Mouse (Mus musculus) heart, embryonic 13.5 days (tissue): ENCODE data around the gene Gtpbp1. TPM values are rescaled to one million over a fixed set of nuclear protein-coding genes. Genes with fewer than 3 reads are reported as not detected.

Source experiments
- ATAC-seq: fragments of 200-750 bp; cut with Nextera tagmentation; 2 replicates; pipeline ENCODE4 v1.8.0; 2017; ENCODE audit warnings: moderate TSS enrichment; ENCODE audit not compliant: insufficient number of reproducible peaks, low FRiP score, low TSS enrichment; ENCODE audit errors: extremely low read depth
- H3K27ac ChIP-seq: fragments of 300-500 bp; sonication (generic); replicated peaks from 2 replicates; pipeline ENCODE4 v1.5.1; 2015; ENCODE audit warnings: moderate library complexity, mild to moderate bottlenecking, inconsistent platforms
- H3K27me3 ChIP-seq: fragments of 300-500 bp; sonication (generic); replicated peaks from 2 replicates; pipeline ENCODE4 v1.6.1; 2015; ENCODE audit warnings: mild to moderate bottlenecking, inconsistent platforms
- H3K36me3 ChIP-seq: fragments of 300-500 bp; sonication (generic); 2 replicates; pipeline ENCODE4 v1.6.1; 2015; ENCODE audit warnings: mild to moderate bottlenecking, inconsistent platforms
- H3K4me1 ChIP-seq: fragments of 300-500 bp; sonication (generic); 2 replicates; pipeline ENCODE4 v1.6.1; 2015; ENCODE audit warnings: inconsistent platforms
- H3K4me2 ChIP-seq: fragments of 300-500 bp; sonication (generic); 2 replicates; pipeline ENCODE4 v1.6.1; 2015; ENCODE audit warnings: inconsistent platforms, mild to moderate bottlenecking, moderate library complexity
- H3K4me3 ChIP-seq: fragments of 300-500 bp; sonication (generic); 2 replicates; pipeline ENCODE4 v1.5.1; 2015; ENCODE audit warnings: moderate library complexity, mild to moderate bottlenecking, inconsistent platforms
- H3K9ac ChIP-seq: fragments of 300-500 bp; sonication (generic); 2 replicates; pipeline ENCODE4 v1.6.1; 2015; ENCODE audit warnings: inconsistent platforms, mild to moderate bottlenecking, moderate library complexity
- H3K9me3 ChIP-seq: fragments of 300-500 bp; sonication (generic); 2 replicates; pipeline ENCODE4 v1.6.1; 2016; ENCODE audit warnings: inconsistent platforms
- WGBS: fragments of 180-500 bp; shearing (Covaris S2); methylation state at CpG from one replicate; pipeline ENCODE4 v1.1.7; 2015; ENCODE audit warnings: mixed read lengths; 5-methylcytosine and 5-hydroxymethylcytosine counted together
- polyA plus RNA-seq: library from polyadenylated mRNA; unstranded; fragments of >200 nt; fragmentation: Nextera tagmentation; extraction: Ambion mirVana; gene quantifications from 2 replicates; pipeline ENCODE4 v1.2.1, GENCODE M21; 2015

Gtpbp1 gene
- polyA plus RNA-seq, 1 experiment from 2014 or later: 27.0 TPM

DNA sequence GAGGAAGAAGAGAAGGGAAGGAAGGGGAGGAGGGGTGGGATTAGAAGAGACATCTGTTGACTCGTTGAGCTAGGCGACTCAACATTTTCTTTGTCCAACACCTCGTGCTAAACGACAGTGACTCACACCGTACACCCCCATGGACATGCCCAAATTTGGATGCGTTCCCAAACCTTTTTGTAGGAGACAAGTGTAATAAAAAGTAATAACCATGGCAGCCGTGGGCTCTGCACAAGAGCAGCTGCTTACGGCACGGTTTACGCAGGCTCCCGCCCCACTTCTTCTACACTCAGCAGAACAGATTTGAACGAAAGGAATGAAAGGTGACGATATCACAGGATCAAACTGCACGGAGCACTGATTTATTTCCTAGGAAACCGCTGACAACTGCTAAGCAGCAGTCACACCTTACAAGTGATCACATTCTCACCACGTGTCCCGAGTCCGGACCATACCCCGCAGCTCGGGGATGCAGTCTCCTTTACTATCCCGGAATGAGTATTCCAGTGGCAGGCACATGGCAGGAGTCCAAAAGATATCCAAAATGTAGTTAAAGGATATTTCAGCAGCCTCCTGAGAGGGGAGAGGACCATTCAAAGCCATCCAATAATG is 80.1 kb downstream of the Gtpbp1 start:
- H3K27ac ChIP-seq: no peak overlapping the region
- WGBS: 55% methylated on average over 21 of the region's 21 CpGs
- ATAC-seq: no peak
- no peak overlapping the region for H3K4me2 ChIP-seq
- H3K36me3 ChIP-seq: no peaks in the 10 kb centered on the region
- no peak overlapping the region for H3K4me3 ChIP-seq
- peaks cover 73% of the 10 kb centered on the region for H3K4me1 ChIP-seq
- no peaks in the 10 kb centered on the region for H3K9me3 ChIP-seq
- no peaks in the 10 kb centered on the region for H3K27me3 ChIP-seq
- no peak overlapping the region for H3K9ac ChIP-seq

Other genes with a start within 250 kb of the Gtpbp1 start
- 64.8 and 76.2 TPM in 2 replicates for gene Csnk1e, start 235.3 kb upstream of the Gtpbp1 start, polyA plus RNA-seq
- 0.19 and 0.21 TPM in 2 replicates for gene Kcnj4, start 185.6 kb upstream of the Gtpbp1 start, polyA plus RNA-seq
- gene Kdelr3, start 174.4 kb upstream of the Gtpbp1 start, polyA plus RNA-seq: 69.8 and 72.1 TPM in 2 replicates
- gene Ddx17, start 144.1 kb upstream of the Gtpbp1 start, polyA plus RNA-seq: 26.9 and 28.8 TPM in 2 replicates
- gene Dmc1, start 85.7 kb upstream of the Gtpbp1 start, polyA plus RNA-seq: 1.2 and 1.9 TPM in 2 replicates
- gene Fam227a, start 31.9 kb upstream of the Gtpbp1 start, polyA plus RNA-seq: 0.65 and 1.1 TPM in 2 replicates
- gene Cby1, start 31.6 kb upstream of the Gtpbp1 start, polyA plus RNA-seq: 41.3 and 47.8 TPM in 2 replicates
- 199 and 240 TPM in 2 replicates for gene Tomm22, start 20.0 kb upstream of the Gtpbp1 start, polyA plus RNA-seq
- 19.8 and 20.4 TPM in 2 replicates for gene Josd1, start 2.9 kb upstream of the Gtpbp1 start, polyA plus RNA-seq
- 4.3 and 5.3 TPM in 2 replicates for gene Sun2, start 51.7 kb downstream of the Gtpbp1 start, polyA plus RNA-seq
- 35.6 and 37.5 TPM in 2 replicates for gene Dnal4, start 87.0 kb downstream of the Gtpbp1 start, polyA plus RNA-seq
- 1.6 and 1.7 TPM in 2 replicates for gene Nptxr, start 113.9 kb downstream of the Gtpbp1 start, polyA plus RNA-seq
- gene Npcd, start 143.4 kb downstream of the Gtpbp1 start, polyA plus RNA-seq: not detected in 2 replicates
- gene Cbx6, start 143.8 kb downstream of the Gtpbp1 start, polyA plus RNA-seq: 48.6 and 49.5 TPM in 2 replicates
- 13.5 and 13.9 TPM in 2 replicates for gene Apobec3, start 200.8 kb downstream of the Gtpbp1 start, polyA plus RNA-seq